Mouse (Mus musculus) kidney, adult 2 months (tissue): ENCODE measurements around the gene Ccser1.

Experiments used
- CTCF ChIP-seq: fragments of 200-500 bp; conservative IDR thresholded peaks from 2 replicates; pipeline ENCODE4 v1.5.1; 2011; ENCODE audit warnings: low read depth, mild to moderate bottlenecking, control low read depth, low read length, moderate library complexity, mixed read lengths; ENCODE audit not compliant: insufficient read depth, insufficient read length
- POLR2A ChIP-seq: fragments of 200-500 bp; IDR thresholded peaks from one replicate; pipeline ENCODE4 v1.6.1; 2011; ENCODE audit warnings: low read depth, low read length, control low read depth

DNA sequence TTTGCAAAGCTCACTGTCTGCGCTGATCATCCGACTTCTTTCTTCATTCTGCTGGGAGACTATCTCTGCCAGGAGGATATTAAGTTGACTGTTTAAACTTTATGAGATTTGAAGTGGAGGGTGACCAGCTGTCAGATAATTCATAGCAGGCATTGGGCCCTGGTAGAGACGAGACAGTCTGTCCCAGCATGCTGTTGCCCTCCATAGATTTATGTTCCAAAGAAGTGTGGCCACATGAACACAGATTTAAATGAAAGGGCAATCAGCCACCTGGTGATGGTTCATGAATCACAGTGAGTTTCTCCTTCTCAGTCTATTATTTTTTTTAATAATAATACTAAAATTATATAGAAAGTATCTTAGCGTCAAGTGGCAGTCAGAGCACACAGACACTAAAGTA is 140.7 kb downstream of the Ccser1 start:
- TF ChIP-seq POLR2A: no peak
- TF ChIP-seq CTCF: no peak
